Mouse (Mus musculus): ENCODE data around the gene Sccpdh. TPM values are rescaled to one million over a fixed set of nuclear protein-coding genes. Genes with fewer than 3 reads are reported as not detected.
A peak's percentile ranks its signal among the peaks of the same experiment; 100 is the strongest.

The Sccpdh gene
- polyA plus RNA-seq, 1 experiment from 2014 or later, result 94.9 TPM

- 28% methylated on average over 15 of the region's 15 CpGs for WGBS
- peak overlapping the region; percentile 29 for H3K4me2 ChIP-seq
- no peak overlapping the region for H3K9ac ChIP-seq
- no peaks in the 10 kb centered on the region for H3K36me3 ChIP-seq
- 0 out of 2 replicates have a peak overlapping the region, but pooled peaks have one; percentile 14 for H3K4me3 ChIP-seq
- H3K27me3 ChIP-seq, result no peaks in the 10 kb centered on the region
- no peak overlapping the region for H3K27ac ChIP-seq
- H3K4me1 ChIP-seq (replicated peaks), result no peaks in the 10 kb centered on the region
- no peaks in the 10 kb centered on the region for H3K9me3 ChIP-seq (replicated peaks)
- no peak for ATAC-seq (replicated peaks; ENCODE audit: insufficient number of reproducible peaks, insufficient read depth, low FRiP score, low read depth)
Observed at GRCm38 (mm10) chr1:179734500-179735474, 66.8 kb downstream of the Sccpdh start.

- Histone ChIP-seq H3K36me3 (no peaks in the 10 kb centered on the region), H3K27me3 (no peaks in the 10 kb centered on the region), H3K9me3 (replicated peaks) (no peaks in the 10 kb centered on the region), H3K9ac (no peak overlapping the region), H3K27ac (no peak overlapping the region), H3K4me2 (no peak overlapping the region), H3K4me3 (no peak overlapping the region), H3K4me1 (replicated peaks) (no peaks in the 10 kb centered on the region)
- no peak for ATAC-seq (replicated peaks; ENCODE audit: insufficient number of reproducible peaks, insufficient read depth, low FRiP score, low read depth)
- 75% methylated on average over 3 of the region's 3 CpGs for WGBS
Observed at GRCm38 (mm10) chr1:179736483-179736882, 68.5 kb downstream of the Sccpdh start.

Other genes starting within 250 kb of the Sccpdh start
- 9.1 and 11.1 TPM in 2 replicates for gene Smyd3, start 150.2 kb upstream of the Sccpdh start, polyA plus RNA-seq (2015; fragmentation: Nextera tagmentation; extraction: Ambion mirVana)
- gene Tfb2m, start 121.9 kb upstream of the Sccpdh start, polyA plus RNA-seq (2015; fragmentation: Nextera tagmentation; extraction: Ambion mirVana), result 19.8 and 27.9 TPM in 2 replicates
- 16.6 and 18.3 TPM in 2 replicates for gene Cnst, start 121.8 kb upstream of the Sccpdh start, polyA plus RNA-seq (2015; fragmentation: Nextera tagmentation; extraction: Ambion mirVana)
- 0.06 and 0.08 TPM in 2 replicates for gene Kif28, start 77.1 kb downstream of the Sccpdh start, polyA plus RNA-seq (2015; fragmentation: Nextera tagmentation; extraction: Ambion mirVana)
- gene Gm10518, start 135.2 kb downstream of the Sccpdh start, polyA plus RNA-seq (2015; fragmentation: Nextera tagmentation; extraction: Ambion mirVana), result 0.22 TPM in 1 of 2 replicates, not detected in the other
- 12.2 and 17.2 TPM in 2 replicates for gene Ahctf1, start 135.5 kb downstream of the Sccpdh start, polyA plus RNA-seq (2015; fragmentation: Nextera tagmentation; extraction: Ambion mirVana)

Measured in heart, embryonic 15.5 days (tissue).